Mouse (Mus musculus): Measurements from ENCODE around the gene Ttyh2.

DNA sequence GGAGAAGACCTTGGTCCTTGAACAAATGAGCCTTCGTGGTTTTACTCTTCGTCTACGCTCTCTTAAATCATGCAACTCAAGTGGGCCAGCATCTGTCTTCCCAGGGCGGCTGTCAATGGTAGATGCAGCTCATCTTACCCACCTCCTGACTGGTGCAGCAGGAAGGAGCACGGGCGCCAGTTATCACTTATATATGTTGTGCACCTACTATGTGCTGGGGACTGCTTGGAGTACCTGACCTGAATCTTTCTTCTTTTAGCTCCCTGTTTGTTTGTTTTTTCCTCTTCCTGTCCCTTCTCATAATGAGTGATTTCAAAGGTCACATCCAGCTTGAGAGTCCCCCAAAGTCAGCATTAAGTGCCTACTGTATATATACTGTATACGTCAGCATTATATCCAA, 11.1 kb upstream of the Ttyh2 start:
- TF ChIP-seq CTCF (IDR thresholded peaks at IDR 0.05; ENCODE audit: borderline replicate concordance, insufficient read depth, low read depth, low read length) (no peak), POLR2A (IDR thresholded peaks at IDR 0.05; ENCODE audit: borderline replicate concordance, insufficient read depth, low read length) (no peak)

Data from cerebellum, adult 2 months (tissue).